Mouse (Mus musculus) heart, adult 2 months (tissue): Measurements from ENCODE around the gene Tsc1. TPM values are rescaled to one million over a fixed set of nuclear protein-coding genes. Genes with fewer than 3 reads are reported as not detected.

ENCODE experiments used
- DNase-seq, 2 experiments: peaks; one replicate each; pipeline ENCODE4 v3.0.0; 2021
- H3K27ac ChIP-seq: fragments of 200-600 bp; 2 replicates; pipeline ENCODE4 v1.8.1; 2022
- H3K27me3 ChIP-seq: fragments of 200-500 bp; 2 replicates; pipeline ENCODE4 v1.6.1; 2012; ENCODE audit warnings: mild to moderate bottlenecking, low read length, inconsistent platforms, mixed read lengths; ENCODE audit not compliant: control insufficient read depth, insufficient read depth
- H3K36me3 ChIP-seq: fragments of 200-500 bp; 2 replicates; pipeline ENCODE4 v1.6.1; 2012; ENCODE audit warnings: low read length, inconsistent platforms; ENCODE audit not compliant: control insufficient read depth, insufficient read depth
- H3K4me1 ChIP-seq: fragments of 200-500 bp; 2 replicates; pipeline ENCODE4 v1.6.1; 2011; ENCODE audit warnings: low read length; ENCODE audit not compliant: control insufficient read depth, insufficient read depth
- H3K4me3 ChIP-seq: fragments of 200-600 bp; 2 replicates; pipeline ENCODE4 v1.8.1; 2022
- H3K79me2 ChIP-seq: fragments of 200-500 bp; replicated peaks from 2 replicates; pipeline ENCODE4 v1.6.1; 2012; ENCODE audit warnings: mild to moderate bottlenecking, inconsistent platforms, low read length, moderate library complexity, mixed read lengths; ENCODE audit not compliant: control insufficient read depth, insufficient read depth
- H3K9ac ChIP-seq: fragments of 200-500 bp; 2 replicates; pipeline ENCODE4 v1.6.1; 2012; ENCODE audit warnings: low read depth, mild to moderate bottlenecking, control low read depth, inconsistent platforms, low read length, mixed read lengths
- CTCF ChIP-seq: fragments of 200-600 bp; IDR thresholded peaks from 2 replicates; pipeline ENCODE4 v1.8.1; 2022; ENCODE audit warnings: antibody characterized with exemption, mild to moderate bottlenecking, moderate library complexity
- EP300 ChIP-seq: fragments of 200-500 bp; IDR thresholded peaks from 2 replicates; pipeline ENCODE4 v1.6.1; 2011; ENCODE audit warnings: low read depth, low read length, control low read depth; ENCODE audit not compliant: insufficient read depth
- POLR2A ChIP-seq: fragments of 200-500 bp; IDR thresholded peaks from 2 replicates; pipeline ENCODE4 v1.6.1; 2011; ENCODE audit warnings: mild to moderate bottlenecking, low read depth, low read length, control low read depth; ENCODE audit not compliant: insufficient read depth
- WGBS: fragments of 180-500 bp; shearing (Covaris S2); methylation state at CpG from one replicate; pipeline ENCODE4 v1.1.7; 2018; 5-methylcytosine and 5-hydroxymethylcytosine counted together
- intact Hi-C: fragments of 180-260 bp; cut with DNase I; formaldehyde crosslinking; loops from one replicate; pipeline ENCODE4 v1.15.1; 2025
- polyA plus RNA-seq: library from polyadenylated mRNA; depleted of rRNA; stranded (reverse); fragments of >200 nt; gene quantifications from 2 replicates; pipeline ENCODE4 v1.2.3, GENCODE M21; 2012
- total RNA-seq, 2 experiments: library from RNA; stranded (reverse); gene quantifications; 2 replicates each; pipeline ENCODE4 v1.2.3; 2021

The Tsc1 gene
- total and polyA plus RNA-seq, 3 experiments, result 11.5 to 29.3 (median 24.9) TPM

GRCm38 (mm10) chr2:28597733-28598547 is 43.1 kb upstream of the Tsc1 start:
- Histone ChIP-seq H3K36me3 (no peaks in the 10 kb centered on the region), H3K27ac (no peak overlapping the region), H3K9ac (no peak overlapping the region), H3K4me1 (no peaks in the 10 kb centered on the region), H3K4me3 (no peak overlapping the region), H3K79me2 (no peaks in the 10 kb centered on the region), H3K27me3 (no peaks in the 10 kb centered on the region; the same call in 1 of the 2 replicates)
- no peak for DNase-seq
- 74% methylated on average over 7 of the region's 7 CpGs for WGBS
- TF ChIP-seq CTCF, result no peak
- no peak for TF ChIP-seq POLR2A
- TF ChIP-seq EP300, result no peak
- intact Hi-C loops, result no loop called here

DNA sequence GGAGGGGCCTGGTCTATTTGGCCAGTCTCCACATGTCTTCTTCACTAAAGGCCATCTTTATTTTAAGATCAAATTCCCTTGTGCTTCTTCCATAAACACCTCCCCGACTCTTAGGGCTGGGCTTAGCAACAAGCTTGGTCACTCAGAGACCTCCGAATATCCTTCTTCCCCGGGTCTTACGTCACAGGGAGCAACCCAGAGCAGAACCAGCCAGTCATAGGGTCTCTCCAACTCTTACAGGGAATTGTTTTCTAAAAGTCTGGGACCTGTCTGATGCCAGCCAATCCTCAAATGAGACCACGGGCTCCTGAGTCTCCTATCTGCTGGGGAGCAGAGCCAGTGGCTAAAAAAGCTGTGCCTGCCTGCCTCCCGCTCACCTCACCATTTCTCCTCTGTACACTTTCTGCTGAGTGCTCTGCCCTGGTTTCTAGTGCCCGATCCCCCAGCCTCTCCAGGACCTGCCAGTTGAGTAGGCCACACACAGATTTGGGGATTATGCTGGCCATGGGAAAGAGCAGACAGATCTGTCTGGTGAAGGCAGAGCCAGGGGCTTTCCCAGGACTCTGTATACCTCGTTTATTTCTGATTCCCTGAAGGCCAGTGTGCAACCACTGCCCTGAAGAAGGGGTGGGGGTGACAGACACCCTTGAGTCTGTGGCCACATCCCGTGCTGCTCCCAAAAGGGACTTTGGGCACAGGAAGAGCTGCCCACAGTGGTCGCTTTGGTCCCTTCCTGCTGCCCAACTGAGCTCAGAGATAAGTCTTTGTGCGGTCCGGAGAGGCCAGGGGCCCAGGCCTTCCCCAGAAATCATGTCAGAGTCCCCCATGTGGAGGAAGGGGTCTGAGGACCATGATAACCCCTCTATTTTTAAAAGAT is 42.1 kb upstream of the Tsc1 start:
- Histone ChIP-seq H3K79me2 (no peaks in the 10 kb centered on the region), H3K27ac (no peak overlapping the region), H3K4me1 (no peaks in the 10 kb centered on the region), H3K4me3 (no peak overlapping the region), H3K9ac (no peak overlapping the region), H3K36me3 (no peaks in the 10 kb centered on the region), H3K27me3 (no peaks in the 10 kb centered on the region)
- no peak for DNase-seq
- TF ChIP-seq CTCF (no peak), POLR2A (no peak), EP300 (no peak)
- intact Hi-C loops, result no loop called here
- WGBS, result 49% methylated on average over 12 of the region's 12 CpGs

DNA sequence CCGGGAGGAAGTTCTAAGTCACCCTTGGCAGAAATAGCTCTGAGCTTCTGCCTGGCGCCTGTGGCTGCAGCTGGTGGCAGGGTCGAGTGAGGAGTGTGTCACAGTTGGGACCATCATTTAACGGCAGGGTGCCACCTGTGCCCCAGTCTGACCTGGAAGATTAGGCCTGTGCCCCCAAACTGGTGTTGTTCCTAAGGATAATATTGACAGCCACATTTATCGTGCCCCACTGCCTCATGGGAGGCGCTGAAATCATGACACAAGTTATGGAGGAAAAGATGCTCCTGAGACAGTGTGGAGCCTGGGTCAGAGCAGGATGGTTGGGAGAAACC is 41.5 kb upstream of the Tsc1 start:
- intact Hi-C loops, result no loop called here
- Histone ChIP-seq H3K79me2 (no peaks in the 10 kb centered on the region), H3K9ac (no peak overlapping the region), H3K27ac (no peak overlapping the region), H3K27me3 (no peaks in the 10 kb centered on the region), H3K36me3 (no peaks in the 10 kb centered on the region), H3K4me1 (no peaks in the 10 kb centered on the region), H3K4me3 (no peak overlapping the region)
- no peak for DNase-seq
- 36% methylated on average over 6 of the region's 6 CpGs for WGBS
- TF ChIP-seq EP300 (no peak), POLR2A (no peak), CTCF (no peak)

DNA sequence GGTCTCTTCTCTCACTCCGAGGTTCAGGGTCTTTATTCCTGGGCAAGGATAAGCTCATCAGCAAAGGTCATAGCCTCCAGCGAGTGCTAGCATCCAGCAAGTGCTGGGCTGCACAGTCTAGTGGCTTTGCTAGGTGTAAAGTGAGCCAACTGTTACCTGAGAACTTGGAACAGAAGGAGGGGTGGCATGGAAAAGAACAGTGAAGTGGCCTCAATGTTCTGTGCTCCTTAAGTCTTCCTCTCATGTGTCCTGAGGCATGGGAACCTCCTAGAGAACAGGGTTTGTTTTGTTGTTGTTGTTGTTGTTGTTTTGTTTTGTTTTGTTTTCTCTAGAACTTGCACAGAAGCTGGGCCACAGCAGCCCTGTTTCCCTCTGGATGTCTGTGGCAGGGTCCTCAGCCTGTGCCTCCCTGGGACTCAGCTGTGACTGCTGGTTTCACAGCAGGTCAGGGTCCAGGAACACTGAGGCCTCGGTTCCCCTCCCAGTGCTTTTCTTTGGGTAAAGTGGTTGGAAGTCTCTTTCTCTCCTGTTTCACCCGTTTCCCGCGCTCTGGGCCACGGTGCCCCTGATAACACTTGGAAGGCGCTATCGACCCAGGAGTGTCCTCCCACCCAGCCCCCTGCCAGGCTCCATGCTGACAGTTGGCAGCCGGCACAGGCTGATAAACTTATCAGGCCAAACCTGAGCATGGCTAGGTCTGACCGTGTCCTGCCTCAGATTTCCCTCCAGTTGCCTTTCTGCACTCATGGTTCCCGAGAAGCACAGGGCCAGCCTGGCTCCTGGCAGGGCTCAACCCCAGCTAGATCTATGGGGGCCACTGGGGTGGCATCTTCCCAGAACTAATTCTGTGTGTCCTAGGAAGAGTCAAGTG is 39.1 kb upstream of the Tsc1 start:
- TF ChIP-seq CTCF (no peak), EP300 (no peak), POLR2A (no peak)
- intact Hi-C loops, result no loop called here
- Histone ChIP-seq H3K27me3 (no peaks in the 10 kb centered on the region), H3K4me3 (no peak overlapping the region), H3K36me3 (no peaks in the 10 kb centered on the region), H3K9ac (no peak overlapping the region), H3K4me1 (no peaks in the 10 kb centered on the region), H3K79me2 (no peaks in the 10 kb centered on the region), H3K27ac (no peak overlapping the region)
- WGBS, result 30% methylated on average over 12 of the region's 12 CpGs
- no peak for DNase-seq

DNA sequence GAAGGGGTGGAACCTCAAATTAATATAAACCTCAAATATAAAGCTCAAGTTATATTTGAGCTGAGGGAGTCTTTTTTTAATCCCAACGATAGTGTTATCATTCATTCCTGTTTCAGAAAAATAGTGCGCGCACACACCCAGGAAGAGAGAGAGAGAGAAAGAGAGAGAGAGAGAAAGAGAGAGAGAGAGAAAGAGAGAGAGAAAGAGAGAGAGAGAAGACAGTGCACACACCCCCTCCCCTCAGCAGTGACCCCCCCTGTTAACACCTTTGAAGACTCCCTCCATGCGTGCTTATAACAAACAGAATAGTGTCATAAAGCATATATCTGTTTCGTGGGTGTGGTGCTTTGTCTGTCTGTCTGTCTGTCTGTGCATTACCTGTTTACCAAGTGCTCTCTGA is 37.5 kb upstream of the Tsc1 start:
- Histone ChIP-seq H3K4me1 (no peaks in the 10 kb centered on the region), H3K36me3 (no peaks in the 10 kb centered on the region), H3K27ac (no peak overlapping the region), H3K79me2 (no peaks in the 10 kb centered on the region), H3K4me3 (no peak overlapping the region), H3K27me3 (no peaks in the 10 kb centered on the region), H3K9ac (no peak overlapping the region)
- DNase-seq, result no peak
- TF ChIP-seq EP300, result no peak
- TF ChIP-seq POLR2A, result no peak
- no peak for TF ChIP-seq CTCF
- intact Hi-C loops, result no loop called here
- whole genome bisulfite sequencing, result 87% methylated on average over 5 of the region's 5 CpGs
